Mouse (Mus musculus) embryonic facial prominence, embryonic 14.5 days (tissue): ENCODE results near the gene Emb. TPM values are rescaled to one million over a fixed set of nuclear protein-coding genes. Genes with fewer than 3 reads are reported as not detected.

Source experiments
- ATAC-seq: fragments of 200-750 bp; cut with Nextera tagmentation; 2 replicates; pipeline ENCODE4 v1.8.0; 2017; ENCODE audit warnings: low read depth, moderate number of reproducible peaks, moderate TSS enrichment
- DNase-seq: peaks from one replicate; pipeline ENCODE4 v3.0.0-alpha.2; 2015; ENCODE audit warnings: low spot score
- H3K27ac ChIP-seq: fragments of 300-500 bp; sonication (generic); replicated peaks from 2 replicates; pipeline ENCODE4 v1.5.1; 2014; ENCODE audit warnings: low read depth, mild to moderate bottlenecking, low read length, moderate library complexity
- H3K27me3 ChIP-seq: fragments of 300-500 bp; sonication (generic); replicated peaks from 2 replicates; pipeline ENCODE4 v1.6.1; 2014; ENCODE audit warnings: low read length; ENCODE audit not compliant: control insufficient read depth, insufficient read depth
- H3K36me3 ChIP-seq: fragments of 300-500 bp; sonication (generic); 2 replicates; pipeline ENCODE4 v1.6.1; 2014; ENCODE audit warnings: low read length, mixed read lengths; ENCODE audit not compliant: control insufficient read depth, insufficient read depth
- H3K4me1 ChIP-seq: fragments of 300-500 bp; sonication (generic); 2 replicates; pipeline ENCODE4 v1.6.1; 2014; ENCODE audit warnings: antibody characterized with exemption, low read length; ENCODE audit not compliant: control insufficient read depth, insufficient read depth
- H3K4me2 ChIP-seq: fragments of 300-500 bp; sonication (generic); 2 replicates; pipeline ENCODE4 v1.6.1; 2014; ENCODE audit warnings: low read depth, mild to moderate bottlenecking, low read length, moderate library complexity, mixed read lengths
- H3K4me3 ChIP-seq: fragments of 300-500 bp; sonication (generic); 2 replicates; pipeline ENCODE4 v1.5.1; 2014; ENCODE audit warnings: low read depth, mild to moderate bottlenecking, low read length
- H3K9ac ChIP-seq: fragments of 300-500 bp; sonication (generic); 2 replicates; pipeline ENCODE4 v1.6.1; 2014; ENCODE audit warnings: low read depth, mild to moderate bottlenecking, low read length, moderate library complexity, mixed read lengths
- H3K9me3 ChIP-seq: fragments of 300-500 bp; sonication (generic); 2 replicates; pipeline ENCODE4 v1.6.1; 2016; ENCODE audit warnings: low read length; ENCODE audit not compliant: control insufficient read depth
- WGBS: fragments of 180-500 bp; shearing (Covaris S2); extraction: QIAGEN DNeasy Blood & Tissue Kit; methylation state at CpG from one replicate; pipeline ENCODE4 v1.1.7; 2014; 5-methylcytosine and 5-hydroxymethylcytosine counted together
- polyA plus RNA-seq: library from polyadenylated mRNA; unstranded; fragments of >200 nt; fragmentation: Nextera tagmentation; extraction: Ambion mirVana; gene quantifications from 2 replicates; pipeline ENCODE4 v1.2.1, GENCODE M21; 2014

Gene Emb
- polyA plus RNA-seq, 1 experiment from 2014 or later, result 31.7 TPM

DNA sequence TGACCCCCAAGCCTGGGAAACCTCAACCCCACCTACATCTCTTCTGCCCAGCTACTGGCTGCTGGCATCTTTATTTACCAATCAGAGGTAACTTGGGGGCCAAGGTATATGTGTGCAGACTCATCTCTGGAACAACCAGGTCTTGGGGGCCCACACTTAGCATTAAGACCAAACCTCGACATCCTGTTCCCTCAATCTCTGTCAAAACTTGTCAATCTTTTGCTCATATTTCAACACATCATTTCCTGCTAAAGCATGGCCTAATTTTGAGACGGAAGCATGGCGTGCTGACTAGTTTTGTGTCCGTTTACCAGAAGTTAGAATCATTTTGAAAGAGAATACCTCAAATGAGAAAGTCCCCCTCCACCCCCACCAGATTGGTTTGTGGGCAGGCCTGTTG is 52.4 kb downstream of the Emb start:
- WGBS, result 76% methylated on average over 4 of the region's 4 CpGs
- H3K4me3 ChIP-seq, result no peak overlapping the region

GRCm38 (mm10) chr13:117266156-117266555 is 57.8 kb downstream of the Emb start:
- Histone ChIP-seq H3K4me2 (no peak overlapping the region), H3K36me3 (0 out of 2 replicates have a peak, but pooled peaks cover 5% of the 10 kb centered on the region), H3K9me3 (no peaks in the 10 kb centered on the region), H3K4me1 (no peaks in the 10 kb centered on the region), H3K27ac (no peak overlapping the region), H3K4me3 (no peak overlapping the region), H3K27me3 (no peaks in the 10 kb centered on the region), H3K9ac (no peak overlapping the region)
- 53% methylated on average over 2 of the region's 2 CpGs for WGBS
- DNase-seq (no peak), ATAC-seq (no peak)

More for the DNA sequence above, 52.4 kb downstream of the Emb start:
- H3K4me2 ChIP-seq, result no peak overlapping the region
- no peak overlapping the region for H3K9ac ChIP-seq
- no peaks in the 10 kb centered on the region for H3K36me3 ChIP-seq
- no peaks in the 10 kb centered on the region for H3K27me3 ChIP-seq
- ATAC-seq (no peak), DNase-seq (no peak)
- no peaks in the 10 kb centered on the region for H3K9me3 ChIP-seq
- H3K27ac ChIP-seq, result no peak overlapping the region
- no peaks in the 10 kb centered on the region for H3K4me1 ChIP-seq

GRCm38 (mm10) chr13:117267963-117268362 is 59.6 kb downstream of the Emb start:
- no peaks in the 10 kb centered on the region for H3K9me3 ChIP-seq
- no peak for ATAC-seq
- 95% methylated on average over 14 of the region's 14 CpGs for WGBS

DNA sequence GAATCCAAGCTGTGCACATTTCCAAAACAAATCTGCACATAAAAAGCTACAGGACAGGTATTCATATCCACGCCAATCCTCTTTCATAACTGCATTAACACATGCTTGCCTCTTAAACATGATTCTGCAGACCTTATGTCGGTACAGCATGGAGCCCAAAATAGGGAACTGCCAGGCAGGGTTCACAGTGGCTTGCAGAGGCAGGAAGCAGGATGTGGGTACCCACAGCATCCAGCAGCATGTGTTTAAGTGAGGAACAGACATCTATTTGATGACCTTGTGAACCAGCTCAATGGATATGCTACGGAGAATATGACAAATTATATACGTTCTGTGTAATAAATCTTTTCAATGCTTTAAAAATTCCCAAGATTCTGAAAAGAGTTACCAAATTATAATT is 75.7 kb downstream of the Emb start:
- DNase-seq, result no peak

More at GRCm38 (mm10) chr13:117267963-117268362, 59.6 kb downstream of the Emb start:
- H3K4me1 ChIP-seq, result no peaks in the 10 kb centered on the region
- H3K27me3 ChIP-seq, result no peaks in the 10 kb centered on the region
- H3K27ac ChIP-seq, result no peak overlapping the region
- DNase-seq, result no peak
- H3K4me2 ChIP-seq, result no peak overlapping the region
- H3K36me3 ChIP-seq, result 0 out of 2 replicates have a peak, but pooled peaks cover 5% of the 10 kb centered on the region
- H3K4me3 ChIP-seq, result no peak overlapping the region
- no peak overlapping the region for H3K9ac ChIP-seq

DNA sequence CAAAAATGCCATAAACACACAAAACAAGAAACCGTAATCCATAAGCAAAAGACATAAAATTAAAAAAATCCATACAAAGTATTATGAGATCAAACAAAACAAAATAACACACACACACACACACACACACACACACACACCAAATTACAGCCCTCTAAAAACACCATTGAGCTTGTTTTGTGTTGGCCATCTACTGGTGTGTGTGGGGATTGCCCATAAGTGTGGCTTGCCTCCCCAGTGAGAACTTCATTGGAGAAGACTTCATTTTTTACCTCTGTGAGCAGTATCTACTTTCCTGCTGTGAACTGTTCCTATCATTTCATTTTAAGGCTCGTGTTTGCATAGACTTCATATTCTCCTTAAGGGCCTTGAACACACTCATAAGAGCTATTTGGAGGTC is 78.6 kb downstream of the Emb start:
- no peak overlapping the region for H3K9ac ChIP-seq

More for the DNA sequence above, 75.7 kb downstream of the Emb start:
- Histone ChIP-seq H3K27ac (no peak overlapping the region), H3K27me3 (no peaks in the 10 kb centered on the region), H3K9me3 (no peaks in the 10 kb centered on the region), H3K4me3 (no peak overlapping the region), H3K36me3 (no peaks in the 10 kb centered on the region), H3K4me1 (no peaks in the 10 kb centered on the region), H3K9ac (no peak overlapping the region), H3K4me2 (no peak overlapping the region)
- 74% methylated on average over 4 of the region's 4 CpGs for WGBS
- ATAC-seq, result no peak

GRCm38 (mm10) chr13:117287400-117287799 is 79.1 kb downstream of the Emb start:
- no peak overlapping the region for H3K4me3 ChIP-seq
- WGBS, result 93% methylated on average over 6 of the region's 6 CpGs
- H3K4me2 ChIP-seq, result no peak overlapping the region
- H3K27ac ChIP-seq, result no peak overlapping the region
- no peaks in the 10 kb centered on the region for H3K27me3 ChIP-seq
- no peaks in the 10 kb centered on the region for H3K9me3 ChIP-seq
- no peak for DNase-seq
- no peak overlapping the region for H3K9ac ChIP-seq
- H3K36me3 ChIP-seq, result no peaks in the 10 kb centered on the region
- no peaks in the 10 kb centered on the region for H3K4me1 ChIP-seq
- ATAC-seq, result no peak

More for the DNA sequence above, 78.6 kb downstream of the Emb start:
- no peak for DNase-seq
- Histone ChIP-seq H3K4me2 (no peak overlapping the region), H3K36me3 (no peaks in the 10 kb centered on the region), H3K27me3 (no peaks in the 10 kb centered on the region), H3K4me3 (no peak overlapping the region), H3K27ac (no peak overlapping the region), H3K4me1 (no peaks in the 10 kb centered on the region), H3K9me3 (no peaks in the 10 kb centered on the region)
- WGBS, result 96% methylated on average over 2 of the region's 2 CpGs
- no peak for ATAC-seq

GRCm38 (mm10) chr13:117289494-117290270 is 81.3 kb downstream of the Emb start:
- H3K9ac ChIP-seq, result no peak overlapping the region
- H3K4me2 ChIP-seq, result peak overlapping the region; percentile 37; the same call in 1 of the 2 replicates
- no peak overlapping the region; the same call in 1 of the 2 replicates for H3K4me3 ChIP-seq
- H3K27ac ChIP-seq, result no peak overlapping the region
- no peaks in the 10 kb centered on the region for H3K36me3 ChIP-seq
- 23% methylated on average over 17 of the region's 17 CpGs for whole genome bisulfite sequencing
- H3K9me3 ChIP-seq, result no peaks in the 10 kb centered on the region
- DNase-seq (peak; percentile 86), ATAC-seq (peak; percentile 85)
- no peaks in the 10 kb centered on the region for H3K4me1 ChIP-seq
- no peaks in the 10 kb centered on the region for H3K27me3 ChIP-seq

DNA sequence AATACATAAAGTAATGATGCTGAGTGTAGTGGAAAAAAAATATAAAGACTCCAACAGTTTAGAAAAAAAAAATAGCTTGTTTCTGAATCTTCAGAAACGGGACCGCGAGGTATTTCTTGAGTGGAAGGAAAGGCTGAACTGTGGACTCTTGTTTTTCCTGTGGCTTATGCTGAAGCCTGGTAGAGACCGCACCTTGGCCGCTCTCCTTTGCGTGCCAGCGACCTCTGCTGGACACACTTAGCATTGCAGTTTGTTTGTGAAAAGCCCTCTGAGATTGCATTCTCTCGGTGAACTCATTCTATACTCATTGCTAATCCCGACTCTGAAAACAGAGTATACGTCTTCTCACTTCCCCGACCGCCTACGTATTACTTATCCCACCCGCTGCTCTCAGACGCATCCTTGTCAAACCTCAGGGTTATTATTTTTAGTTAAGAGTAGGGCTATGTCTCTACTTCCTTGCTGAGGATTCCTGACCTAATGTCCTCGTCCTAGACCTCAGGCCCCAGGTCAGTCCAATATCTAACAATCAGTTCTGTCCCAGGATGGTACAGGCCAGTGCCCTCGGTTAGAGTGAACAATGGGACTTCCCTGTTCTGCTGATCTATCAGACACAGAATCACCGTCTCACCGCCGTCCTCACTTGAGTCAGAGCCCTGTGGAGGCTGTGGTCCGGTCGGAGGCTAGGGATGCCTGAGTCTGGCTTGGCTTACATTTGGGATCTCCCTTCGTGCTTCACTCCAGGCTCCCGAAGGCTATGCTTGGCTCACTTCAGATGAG is 103.3 kb downstream of the Emb start:
- no peaks in the 10 kb centered on the region for H3K9me3 ChIP-seq
- H3K36me3 ChIP-seq, result no peaks in the 10 kb centered on the region
- ATAC-seq, result peak; percentile 76
- H3K4me1 ChIP-seq, result no peaks in the 10 kb centered on the region
- WGBS, result 29% methylated on average over 24 of the region's 24 CpGs
- H3K27me3 ChIP-seq, result no peaks in the 10 kb centered on the region
- no peak overlapping the region for H3K27ac ChIP-seq
- H3K4me2 ChIP-seq, result peak overlapping the region; percentile 35
- no peak overlapping the region for H3K4me3 ChIP-seq
- no peak overlapping the region for H3K9ac ChIP-seq
- peak; percentile 65 for DNase-seq
